Mouse (Mus musculus) gastrocnemius, adult 8-10 months (tissue): ENCODE results near the gene Slc2a9. TPM values are rescaled to one million over a fixed set of nuclear protein-coding genes. Genes with fewer than 3 reads are reported as not detected.
A peak's percentile ranks its signal among the peaks of the same experiment; 100 is the strongest.

Source experiments
- DNase-seq, 2 experiments: peaks; one replicate each; pipeline ENCODE4 v3.0.0; 2022; ENCODE audit warnings: low spot score in 2 of 2
- total RNA-seq, 4 experiments: library from RNA; stranded (reverse); gene quantifications; 2 replicates each; pipeline ENCODE4 v1.2.4; 2022

Slc2a9 gene
- total RNA-seq = under 1 TPM; 0.31 to 0.92 (median 0.61) TPM

- DNase-seq = no peak
Measured at GRCm38 (mm10) chr5:38502992-38503391, at the start of gene Slc2a9. Gene Slc2a9, minus strand, starts transcription at chr5:38503143.

GRCm38 (mm10) chr5:38552615-38553014, 49.7 kb upstream of the Slc2a9 start:
- DNase-seq = no peak

- no peak for DNase-seq
Measured at GRCm38 (mm10) chr5:38550221-38550768, 47.4 kb upstream of the Slc2a9 start.

- no peak for DNase-seq
Measured at GRCm38 (mm10) chr5:38549461-38549909, 46.5 kb upstream of the Slc2a9 start.

- no peak for DNase-seq
Measured at GRCm38 (mm10) chr5:38547375-38547774, 44.4 kb upstream of the Slc2a9 start.

- no peak for DNase-seq
Measured at GRCm38 (mm10) chr5:38544423-38545415, 41.8 kb upstream of the Slc2a9 start.

GRCm38 (mm10) chr5:38543496-38544217, 40.7 kb upstream of the Slc2a9 start:
- peak in 1 of 2 experiments; percentile 15 for DNase-seq

- DNase-seq = peak; percentile 22 to 50
Measured at GRCm38 (mm10) chr5:38541728-38542127, 38.8 kb upstream of the Slc2a9 start.

GRCm38 (mm10) chr5:38540898-38541297, 38.0 kb upstream of the Slc2a9 start:
- DNase-seq = no peak

GRCm38 (mm10) chr5:38538508-38538907, 35.6 kb upstream of the Slc2a9 start:
- no peak for DNase-seq

GRCm38 (mm10) chr5:38537845-38538244, 34.9 kb upstream of the Slc2a9 start:
- no peak for DNase-seq

- DNase-seq = peak; percentile 46 to 68
Measured at GRCm38 (mm10) chr5:38536822-38537221, 33.9 kb upstream of the Slc2a9 start.

GRCm38 (mm10) chr5:38532084-38532483, 29.1 kb upstream of the Slc2a9 start:
- DNase-seq = no peak

- DNase-seq = no peak
Measured at GRCm38 (mm10) chr5:38529724-38530428, 26.9 kb upstream of the Slc2a9 start.

- no peak for DNase-seq
Measured at GRCm38 (mm10) chr5:38522977-38523376, 20.0 kb upstream of the Slc2a9 start.

- DNase-seq = no peak
Measured at GRCm38 (mm10) chr5:38520838-38521237, 17.9 kb upstream of the Slc2a9 start.

- DNase-seq = no peak
Measured at GRCm38 (mm10) chr5:38516267-38516666, 13.3 kb upstream of the Slc2a9 start.

- DNase-seq = no peak
Measured at GRCm38 (mm10) chr5:38512991-38513390, 10.0 kb upstream of the Slc2a9 start.

- no peak for DNase-seq
Measured at GRCm38 (mm10) chr5:38509568-38509967, 6.6 kb upstream of the Slc2a9 start.

- no peak for DNase-seq
Measured at GRCm38 (mm10) chr5:38505435-38505765, 2.5 kb upstream of the Slc2a9 start.

GRCm38 (mm10) chr5:38504747-38505434, 1.9 kb upstream of the Slc2a9 start:
- no peak for DNase-seq
